Mouse (Mus musculus): Measurements from ENCODE around the gene Rgn. TPM values are rescaled to one million over a fixed set of nuclear protein-coding genes. Genes with fewer than 3 reads are reported as not detected.

Gene Rgn
- not detected in 2 replicates for total RNA-seq (2023)

GRCm38 (mm10) chrX:20549532-20549931, at the start of gene Rgn:
TSS of gene Rgn (plus strand) at chrX:20549787.

Other genes with a start within 250 kb of the Rgn start
- gene Rp2, start 185.3 kb upstream of the Rgn start, total RNA-seq (2023) = 62.8 and 62.9 TPM in 2 replicates
- gene Jade3, start 124.1 kb upstream of the Rgn start, total RNA-seq (2023) = 1.7 and 2.0 TPM in 2 replicates
- gene Rbm10, start 67.7 kb downstream of the Rgn start, total RNA-seq (2023) = 21.9 and 24.4 TPM in 2 replicates
- gene Ndufb11, start 67.8 kb downstream of the Rgn start, total RNA-seq (2023) = 107 and 109 TPM in 2 replicates
- 180 and 220 TPM in 2 replicates for gene Uba1, start 108.5 kb downstream of the Rgn start, total RNA-seq (2023)
- 38.1 and 50.6 TPM in 2 replicates for gene Cdk16, start 138.2 kb downstream of the Rgn start, total RNA-seq (2023)
- 4.4 and 5.4 TPM in 2 replicates for gene Usp11, start 154.1 kb downstream of the Rgn start, total RNA-seq (2023)
- gene Araf, start 248.0 kb downstream of the Rgn start, total RNA-seq (2023) = 55.6 and 74.8 TPM in 2 replicates